8 mouse cellular contexts compared by ENCODE assay signal in genomic region chr5:34761509-34761908, GRCm38 (mm10). TPM values are rescaled to one million over a fixed set of nuclear protein-coding genes. Genes with fewer than 3 reads are reported as not detected.
DNase-seq lines count a peak whose midpoint lies in the region; ATAC-seq and TF ChIP-seq lines count a peak whose summit lies in the region.

Gene Htt (plus strand): TSS chr5:34761740.

- peaks cover 37% of the 10 kb centered on the region for H3K4me1 ChIP-seq in G1E (ENCODE audit: insufficient read depth, low read depth, low read length)
- peaks cover 14% of the 10 kb centered on the region for H3K4me1 ChIP-seq in forebrain, embryonic 16.5 days (replicated peaks; ENCODE audit: control insufficient read depth, insufficient read depth, low read length)
- peaks cover 9% of the 10 kb centered on the region for H3K4me1 ChIP-seq in lung, embryonic 14.5 days (ENCODE audit: insufficient read depth)
- peaks cover 5% of the 10 kb centered on the region for H3K4me1 ChIP-seq in olfactory bulb, adult 2 months (ENCODE audit: control insufficient read depth, insufficient read depth, low read length)
- peaks cover 11% of the 10 kb centered on the region for H3K4me1 ChIP-seq in thymus, adult 2 months (replicated peaks; ENCODE audit: control insufficient read depth, insufficient read depth, low read length)

- H3K9me3 ChIP-seq in G1E (replicated peaks), result no peaks in the 10 kb centered on the region
- no peaks in the 10 kb centered on the region for H3K9me3 ChIP-seq in forebrain, embryonic 16.5 days (ENCODE audit: control insufficient read depth, low read length)
- no peaks in the 10 kb centered on the region for H3K9me3 ChIP-seq in lung, embryonic 14.5 days (ENCODE audit: low read depth, low read length)

- H3K27me3 ChIP-seq in G1E (ENCODE audit: insufficient read depth, low read length), result peaks cover 17% of the 10 kb centered on the region
- H3K27me3 ChIP-seq in forebrain, embryonic 16.5 days (replicated peaks; ENCODE audit: control insufficient read depth, insufficient read depth, low read length), result no peaks in the 10 kb centered on the region
- no peaks in the 10 kb centered on the region for H3K27me3 ChIP-seq in lung, embryonic 14.5 days (ENCODE audit: insufficient read depth, low read length)
- no peaks in the 10 kb centered on the region for H3K27me3 ChIP-seq in thymus, adult 2 months (ENCODE audit: control insufficient read depth, insufficient read depth, low read length)

- WGBS in forebrain, embryonic 16.5 days, result under 1% methylated on average over 35 of the region's 35 CpGs
- 1% methylated on average over 35 of the region's 35 CpGs for WGBS in lung, embryonic 14.5 days
- WGBS in olfactory bulb, adult 2 months, result under 1% methylated on average over 35 of the region's 35 CpGs
- under 1% methylated on average over 35 of the region's 35 CpGs for WGBS in thymus, adult 2 months

- TF ChIP-seq CTCF in G1E (IDR thresholded peaks at IDR 0.05; ENCODE audit: low read depth, low read length), result no peak
- 0 out of 2 replicates have a peak, but pooled peaks have one; percentile 5 for TF ChIP-seq CTCF in layer of hippocampus, adult 2 months (conservative IDR thresholded peaks at IDR 0.05)
- no peak for TF ChIP-seq CTCF in lung, embryonic 14.5 days (IDR thresholded peaks at IDR 0.05; ENCODE audit: low read depth)
- TF ChIP-seq CTCF in olfactory bulb, adult 2 months (IDR thresholded peaks at IDR 0.05; ENCODE audit: insufficient read depth, low read depth, low read length), result no peak
- peak; percentile 49; the same call in 1 of the 2 replicates for TF ChIP-seq CTCF in thymus, adult 2 months (IDR thresholded peaks at IDR 0.05; ENCODE audit: borderline replicate concordance, control insufficient read depth, extremely low read depth, insufficient read depth, low read length, poor library complexity)

- intact Hi-C loops in heart, postnatal 36 days (cut with DNase I), result loop anchor here (2.0 kb wide), 1 partner anchor 101 kb away; the partner anchor contains the start of genes Grk4 and Nop14

- peak within 1 kb of the TSS; percentile 97 for H3K27ac ChIP-seq in forebrain, embryonic 16.5 days (ENCODE audit: low read length)
- peak within 1 kb of the TSS; percentile 93 for H3K27ac ChIP-seq in layer of hippocampus, adult 2 months
- peak within 1 kb of the TSS; percentile 95 for H3K27ac ChIP-seq in lung, embryonic 14.5 days (ENCODE audit: low read depth)
- peak within 1 kb of the TSS; percentile 84 for H3K27ac ChIP-seq in olfactory bulb, adult 2 months (ENCODE audit: insufficient read depth, low read depth, low read length)
- no peak within 1 kb of the TSS for H3K27ac ChIP-seq in thymus, adult 2 months (ENCODE audit: control insufficient read depth, insufficient read depth, low read length)

- ATAC-seq in G1E (ENCODE audit: extremely low read depth, insufficient number of reproducible peaks, low FRiP score, poor library complexity, severe bottlenecking), result peak; percentile 91
- ATAC-seq in forebrain, embryonic 16.5 days, result peak; percentile 99
- ATAC-seq in lung, embryonic 14.5 days (ENCODE audit: insufficient read depth), result peak; percentile 99

- peak within 1 kb of the TSS; percentile 91 for H3K4me2 ChIP-seq in forebrain, embryonic 16.5 days (ENCODE audit: low read length)
- H3K4me2 ChIP-seq in lung, embryonic 14.5 days, result peak within 1 kb of the TSS; percentile 95

- TF ChIP-seq POLR2A in olfactory bulb, adult 2 months (IDR thresholded peaks at IDR 0.05; ENCODE audit: insufficient read depth, low read depth, low read length), result peak; percentile 90
- TF ChIP-seq POLR2A in thymus, adult 2 months (IDR thresholded peaks at IDR 0.05; ENCODE audit: control insufficient read depth, extremely low read depth, insufficient read depth, low read length, poor library complexity), result peak; percentile 55

- peak within 1 kb of the TSS; percentile 83 for H3K9ac ChIP-seq in forebrain, embryonic 16.5 days (replicated peaks; ENCODE audit: low read depth, low read length)
- peak within 1 kb of the TSS; percentile 98 for H3K9ac ChIP-seq in lung, embryonic 14.5 days

- peak; percentile 87 for DNase-seq in G1E (ENCODE audit: low spot score)
- peak; percentile 98 for DNase-seq in cerebellum, adult 18-20 months
- peak; percentile 95 to 96 for DNase-seq in heart, postnatal 36 days
- DNase-seq in layer of hippocampus, adult 2 months (ENCODE audit: low spot score in 2 of 2), result peak; percentile 98
- DNase-seq in lung, embryonic 14.5 days, result peak; percentile 99
- peak; percentile 97 for DNase-seq in thymus, adult 2 months

- H3K4me3 ChIP-seq in G1E (ENCODE audit: low read depth, low read length), result peak within 1 kb of the TSS; percentile 84
- H3K4me3 ChIP-seq in forebrain, embryonic 16.5 days (replicated peaks; ENCODE audit: low read length), result peak within 1 kb of the TSS; percentile 96
- peak within 1 kb of the TSS; percentile 79 for H3K4me3 ChIP-seq in layer of hippocampus, adult 2 months
- H3K4me3 ChIP-seq in lung, embryonic 14.5 days (ENCODE audit: low read depth, low read length), result peak within 1 kb of the TSS; percentile 98
- peak within 1 kb of the TSS; percentile 89 for H3K4me3 ChIP-seq in olfactory bulb, adult 2 months (ENCODE audit: insufficient read depth, low read depth, low read length)
- H3K4me3 ChIP-seq in thymus, adult 2 months (ENCODE audit: control insufficient read depth, insufficient read depth, low read length), result peak within 1 kb of the TSS; percentile 68

- H3K36me3 ChIP-seq in G1E (replicated peaks), result peaks cover 4% of the 10 kb centered on the region
- no peaks in the 10 kb centered on the region for H3K36me3 ChIP-seq in forebrain, embryonic 16.5 days (ENCODE audit: control insufficient read depth, insufficient read depth)
- no peaks in the 10 kb centered on the region for H3K36me3 ChIP-seq in lung, embryonic 14.5 days (ENCODE audit: insufficient read depth)
- no peaks in the 10 kb centered on the region for H3K36me3 ChIP-seq in thymus, adult 2 months (ENCODE audit: control insufficient read depth, insufficient read depth, low read length)

RNA-seq across cellular contexts. Expression of gene Htt, which starts in this region (rescaled TPM):
- total RNA-seq in G1E (2014; fragmentation: Nextera tagmentation) (51.1 and 54.5 TPM in 2 replicates), G1E (2017) (24.4 and 26.5 TPM in 2 replicates)
- polyA plus RNA-seq in G1E (2012), result 4.7 and 4.9 TPM in 2 replicates
- polyA plus RNA-seq in forebrain, embryonic 16.5 days (2015; fragmentation: Nextera tagmentation; extraction: Ambion mirVana), result 12.4 and 18.7 TPM in 2 replicates
- total RNA-seq in heart, postnatal 36 days (2021), result 10 to 100 TPM; 12.0 to 12.1 TPM
- 10 to 100 TPM; 78.2 to 83.5 TPM for total RNA-seq in layer of hippocampus, adult 2 months (2021)
- 19.8 and 22.8 TPM in 2 replicates for polyA plus RNA-seq in lung, embryonic 14.5 days (2014; fragmentation: Nextera tagmentation; extraction: Ambion mirVana)
- 45.7 TPM in 1 of 2 replicates, not detected in the other for polyA plus RNA-seq in olfactory bulb, adult 2 months (2012; ENCODE audit: insufficient read depth, insufficient read length, low replicate concordance, missing spikeins)
- 26.0 and 28.3 TPM in 2 replicates for polyA plus RNA-seq in thymus, adult 2 months (2012; rRNA removed)

Comparison
In these comparisons a context has a peak if more than half of its experiments do, and no peak if none do; other contexts are left out.
1. CTCF ChIP-seq: peak in layer of hippocampus, adult 2 months (single experiment) and thymus, adult 2 months (single experiment); none in G1E (single experiment), lung, embryonic 14.5 days (single experiment) and olfactory bulb, adult 2 months (single experiment).
2. Peak in every context shown above with its lines, with median percentiles within 50 percentile points of each other: ATAC-seq, DNase-seq and H3K4me3 ChIP-seq.